Mouse (Mus musculus) liver, embryonic 14.5 days (tissue): ENCODE measurements around the gene Tbl1x. TPM values are rescaled to one million over a fixed set of nuclear protein-coding genes. Genes with fewer than 3 reads are reported as not detected.

Experiments
- ATAC-seq: fragments of 200-750 bp; cut with Nextera tagmentation; 2 replicates; pipeline ENCODE4 v1.8.0; 2017; ENCODE audit warnings: moderate number of reproducible peaks, mild to moderate bottlenecking, moderate library complexity; ENCODE audit not compliant: insufficient read depth
- DNase-seq, 3 experiments: peaks; one replicate each; pipeline ENCODE4 v3.0.0-alpha.2; 2012 to 2013; ENCODE audit warnings: low read depth in 3 of 3, low spot score in 3 of 3
- H3K27ac ChIP-seq: fragments of 300-500 bp; sonication (generic); 2 replicates; pipeline ENCODE4 v1.5.1; 2014; ENCODE audit warnings: moderate library complexity, mild to moderate bottlenecking, control low read depth, inconsistent platforms
- H3K27me3 ChIP-seq: fragments of 300-500 bp; sonication (generic); 2 replicates; pipeline ENCODE4 v1.6.1; 2014; ENCODE audit warnings: mild to moderate bottlenecking, low read length, moderate library complexity; ENCODE audit not compliant: control insufficient read depth, insufficient read depth
- H3K36me3 ChIP-seq: fragments of 300-500 bp; sonication (generic); replicated peaks from 2 replicates; pipeline ENCODE4 v1.6.1; 2014; ENCODE audit warnings: low read depth; ENCODE audit not compliant: control insufficient read depth, insufficient read depth
- H3K4me1 ChIP-seq, 2 experiments: fragments of 200-500 bp in 1 of 2; fragments of 300-500 bp in 1 of 2; sonication (generic) in 1 of 2; replicated peaks; 2 replicates each; pipeline ENCODE4 v1.6.1; 2012 to 2014; ENCODE audit warnings: antibody characterized with exemption in 1 of 2, inconsistent platforms in 1 of 2, low read length in 1 of 2; ENCODE audit not compliant: control insufficient read depth in 2 of 2, insufficient read depth in 2 of 2
- H3K4me2 ChIP-seq: fragments of 300-500 bp; sonication (generic); 2 replicates; pipeline ENCODE4 v1.6.1; 2014; ENCODE audit warnings: low read depth, mild to moderate bottlenecking, control low read depth, moderate library complexity
- H3K4me3 ChIP-seq, 2 experiments: fragments of 200-500 bp in 1 of 2; fragments of 300-500 bp in 1 of 2; sonication (generic) in 1 of 2; 2 replicates each; pipeline ENCODE4 v1.5.1; 2012 to 2014; ENCODE audit warnings: low read depth in 2 of 2, low read length in 2 of 2, mild to moderate bottlenecking in 2 of 2, control low read depth in 1 of 2, inconsistent platforms in 1 of 2, moderate library complexity in 1 of 2; ENCODE audit not compliant: insufficient read depth in 1 of 2
- H3K9ac ChIP-seq: fragments of 300-500 bp; sonication (generic); replicated peaks from 2 replicates; pipeline ENCODE4 v1.6.1; 2014; ENCODE audit warnings: mild to moderate bottlenecking, control low read depth, moderate library complexity
- H3K9me3 ChIP-seq: fragments of 300-500 bp; sonication (generic); 2 replicates; pipeline ENCODE4 v1.6.1; 2016; ENCODE audit warnings: low read length, mixed read lengths; ENCODE audit not compliant: control insufficient read depth
- CTCF ChIP-seq: IDR thresholded peaks from 2 replicates; pipeline ENCODE4 v1.5.1; 2016; ENCODE audit warnings: antibody characterized with exemption, low read depth, control low read depth
- EP300 ChIP-seq: IDR thresholded peaks from 2 replicates; pipeline ENCODE4 v1.6.1; 2016; ENCODE audit warnings: antibody characterized with exemption, low read depth
- WGBS: fragments of 180-500 bp; shearing (Covaris S2); extraction: QIAGEN DNeasy Blood & Tissue Kit; methylation state at CpG from one replicate; pipeline ENCODE4 v1.1.7; 2014; ENCODE audit not compliant: insufficient replicate concordance; 5-methylcytosine and 5-hydroxymethylcytosine counted together
- polyA plus RNA-seq, 2 experiments: library from polyadenylated mRNA; depleted of rRNA in 1 of 2; stranded (reverse) in 1 of 2; unstranded in 1 of 2; fragments of >200 nt; fragmentation: Nextera tagmentation in 1 of 2; extraction: Ambion mirVana in 1 of 2; gene quantifications; 2 replicates each; pipeline versions ENCODE4 v1.2.1 to v1.2.3; 2012 to 2014

Tbl1x gene
- polyA plus RNA-seq, 2 experiments = 7.6 to 14.2 TPM

- Histone ChIP-seq H3K27me3 (no peaks in the 10 kb centered on the region), H3K36me3 (no peaks in the 10 kb centered on the region), H3K4me1 (peaks cover 2 to 13% of the 10 kb centered on the region in 2 experiments; a peak in 3 of 4 replicates), H3K4me3 (no peak overlapping the region), H3K9me3 (no peaks in the 10 kb centered on the region), H3K4me2 (no peak overlapping the region), H3K9ac (no peak overlapping the region), H3K27ac (no peak overlapping the region)
- WGBS = 69% methylated on average over 2 of the region's 2 CpGs
- ATAC-seq = no peak
- DNase-seq = no peak
- TF ChIP-seq EP300 (no peak), CTCF (no peak)
These were observed 52.8 kb downstream of the Tbl1x start for GRCm38 (mm10) chrX:77563616-77564015.

- H3K4me2 ChIP-seq = no peak overlapping the region
- no peak overlapping the region for H3K27ac ChIP-seq
- no peak overlapping the region for H3K4me3 ChIP-seq
- 48% methylated on average over 1 of the region's 1 CpGs for WGBS
- H3K9me3 ChIP-seq = no peaks in the 10 kb centered on the region
- no peaks in the 10 kb centered on the region for H3K27me3 ChIP-seq
- peak in 1 of 3 experiments; percentile 12 for DNase-seq
- peaks cover 2 to 3% of the 10 kb centered on the region in 2 experiments; a peak in 3 of 4 replicates for H3K4me1 ChIP-seq
- H3K36me3 ChIP-seq = no peaks in the 10 kb centered on the region
- TF ChIP-seq EP300 (no peak), CTCF (no peak)
- peak; percentile 51; the same call in 1 of the 2 replicates for ATAC-seq
- H3K9ac ChIP-seq = no peak overlapping the region
These were observed 55.9 kb downstream of the Tbl1x start for GRCm38 (mm10) chrX:77566739-77567138.

DNA sequence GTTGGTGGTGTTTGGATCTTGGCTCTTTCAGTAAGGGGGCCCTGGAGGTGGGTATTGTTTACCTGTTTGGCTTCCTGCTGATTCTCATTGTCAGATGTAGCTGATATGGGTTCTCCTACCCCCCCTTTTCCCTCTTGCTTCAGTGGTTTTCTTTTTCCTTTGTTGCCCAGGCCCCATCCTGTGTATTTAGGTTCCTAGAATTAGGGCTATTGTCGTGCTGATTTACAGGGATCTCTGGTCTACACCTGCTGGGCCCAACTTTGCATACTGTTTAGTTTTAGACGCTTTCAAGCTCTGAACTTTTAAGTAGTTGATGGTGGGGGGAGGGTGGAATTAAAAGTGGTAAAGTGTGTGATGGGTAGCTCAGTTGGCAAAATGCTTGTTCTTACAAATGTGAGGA, 57.2 kb downstream of the Tbl1x start:
- no peak for DNase-seq
- no peak overlapping the region for H3K9ac ChIP-seq
- no peak overlapping the region for H3K27ac ChIP-seq
- H3K4me1 ChIP-seq = peaks cover 2 to 3% of the 10 kb centered on the region in 2 experiments; a peak in 3 of 4 replicates
- H3K36me3 ChIP-seq = no peaks in the 10 kb centered on the region
- no peak overlapping the region for H3K4me3 ChIP-seq
- TF ChIP-seq EP300 = no peak
- TF ChIP-seq CTCF = no peak
- no peak for ATAC-seq
- no peaks in the 10 kb centered on the region for H3K27me3 ChIP-seq
- no peak overlapping the region for H3K4me2 ChIP-seq
- H3K9me3 ChIP-seq = no peaks in the 10 kb centered on the region
- WGBS = 40% methylated on average over 2 of the region's 2 CpGs

DNA sequence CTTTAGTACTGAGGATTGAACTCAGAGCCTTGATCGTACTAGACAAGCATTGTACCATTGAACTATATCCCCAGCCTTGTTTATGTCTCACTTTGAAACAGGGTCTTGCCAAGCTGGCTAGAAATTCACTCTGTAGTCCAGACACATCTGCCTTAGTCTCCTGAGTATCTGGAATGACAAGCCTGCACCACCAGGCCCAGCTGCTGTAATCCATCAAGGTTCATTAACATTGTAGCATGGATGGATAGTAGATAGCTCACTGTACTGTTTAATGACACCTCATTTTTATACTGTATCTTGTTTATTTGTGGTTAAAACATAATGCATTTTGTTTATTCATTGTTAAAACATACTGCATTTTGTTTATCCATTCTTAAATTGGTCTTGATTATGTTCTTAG, 62.9 kb downstream of the Tbl1x start:
- TF ChIP-seq CTCF = no peak
- no peak for TF ChIP-seq EP300
- no peak overlapping the region for H3K9ac ChIP-seq
- H3K27ac ChIP-seq = no peak overlapping the region
- no peak for DNase-seq
- H3K36me3 ChIP-seq = no peaks in the 10 kb centered on the region
- H3K9me3 ChIP-seq = no peaks in the 10 kb centered on the region
- ATAC-seq = no peak
- H3K4me2 ChIP-seq = no peak overlapping the region
- H3K27me3 ChIP-seq = no peaks in the 10 kb centered on the region
- H3K4me3 ChIP-seq = no peak overlapping the region
- 0 out of 4 replicates have a peak, but pooled peaks cover 0 to 2% of the 10 kb centered on the region in 2 experiments for H3K4me1 ChIP-seq
- WGBS = 88% methylated on average over 1 of the region's 1 CpGs

GRCm38 (mm10) chrX:77577108-77577507, 66.3 kb downstream of the Tbl1x start:
- no peak for ATAC-seq
- no peaks in the 10 kb centered on the region for H3K36me3 ChIP-seq
- H3K27me3 ChIP-seq = no peaks in the 10 kb centered on the region
- peaks cover 5 to 6% of the 10 kb centered on the region in 2 experiments for H3K4me1 ChIP-seq
- H3K9me3 ChIP-seq = no peaks in the 10 kb centered on the region
- H3K4me3 ChIP-seq = no peak overlapping the region
- no peak overlapping the region for H3K4me2 ChIP-seq
- no peak overlapping the region for H3K27ac ChIP-seq
- no peak for DNase-seq
- no peak overlapping the region for H3K9ac ChIP-seq
- WGBS = 68% methylated on average over 3 of the region's 3 CpGs
- TF ChIP-seq EP300 (no peak), CTCF (no peak)
